Mouse (Mus musculus) megakaryocyte, embryonic 14.5 days (primary cell): ENCODE measurements around the gene Klc4. TPM values are rescaled to one million over a fixed set of nuclear protein-coding genes. Genes with fewer than 3 reads are reported as not detected.

Experiments used
- H3K27me3 ChIP-seq: replicated peaks from 2 replicates; pipeline ENCODE3; 2012; ENCODE audit warnings: inconsistent platforms
- H3K36me3 ChIP-seq: replicated peaks from 2 replicates; pipeline ENCODE3; 2012; ENCODE audit warnings: low read length, inconsistent platforms, mixed read lengths
- H3K4me1 ChIP-seq: 2 replicates; pipeline ENCODE4 v1.6.1; 2012; ENCODE audit warnings: inconsistent platforms
- H3K4me3 ChIP-seq: replicated peaks from 2 replicates; pipeline ENCODE3; 2012; ENCODE audit warnings: moderate library complexity, mild to moderate bottlenecking, inconsistent platforms
- H3K9me3 ChIP-seq: 2 replicates; pipeline ENCODE4 v1.6.1; 2012; ENCODE audit warnings: inconsistent platforms
- FLI1 ChIP-seq: IDR thresholded peaks from 2 replicates; pipeline ENCODE4 v1.6.1; 2012; ENCODE audit warnings: low read length, inconsistent platforms, mixed read lengths
- GATA1 ChIP-seq: IDR thresholded peaks from 3 replicates; pipeline ENCODE4 v1.6.1; 2012; ENCODE audit warnings: mixed read lengths, low read length, inconsistent platforms, borderline replicate concordance
- polyA plus RNA-seq: library from polyadenylated mRNA; stranded (reverse); fragments of >175 nt; gene quantifications from 2 replicates; pipeline ENCODE4 v1.2.3, GENCODE M21; 2012; ENCODE audit warnings: low replicate concordance; ENCODE audit not compliant: insufficient read depth

Klc4 gene
- polyA plus RNA-seq, 1 experiment = 42.0 TPM

DNA sequence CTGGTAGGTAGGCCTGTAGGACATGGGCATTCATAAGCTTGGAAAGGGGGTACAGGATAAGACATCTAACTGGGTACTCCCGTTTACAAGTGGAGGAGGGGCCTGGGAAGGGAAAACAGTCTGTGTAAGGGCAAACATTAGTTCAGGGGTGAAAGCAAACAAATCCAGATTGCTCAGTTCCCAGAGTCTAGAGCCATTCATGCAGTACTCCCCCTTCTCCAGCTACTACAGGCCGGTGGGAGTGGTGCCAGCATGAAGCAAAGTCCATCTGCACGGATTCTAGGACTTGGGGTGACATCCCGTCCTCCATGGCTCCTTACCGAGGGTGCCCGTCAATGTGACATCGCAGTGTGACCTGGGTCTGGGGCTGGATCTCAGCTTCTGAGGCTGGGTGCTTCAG is 55.4 kb downstream of the Klc4 start:
- TF ChIP-seq GATA1 (no peak), FLI1 (no peak)
- Histone ChIP-seq H3K36me3 (peaks cover 33% of the 10 kb centered on the region), H3K4me1 (peaks cover 37% of the 10 kb centered on the region), H3K27me3 (peaks cover 7% of the 10 kb centered on the region), H3K4me3 (no peak overlapping the region), H3K9me3 (no peaks in the 10 kb centered on the region)

DNA sequence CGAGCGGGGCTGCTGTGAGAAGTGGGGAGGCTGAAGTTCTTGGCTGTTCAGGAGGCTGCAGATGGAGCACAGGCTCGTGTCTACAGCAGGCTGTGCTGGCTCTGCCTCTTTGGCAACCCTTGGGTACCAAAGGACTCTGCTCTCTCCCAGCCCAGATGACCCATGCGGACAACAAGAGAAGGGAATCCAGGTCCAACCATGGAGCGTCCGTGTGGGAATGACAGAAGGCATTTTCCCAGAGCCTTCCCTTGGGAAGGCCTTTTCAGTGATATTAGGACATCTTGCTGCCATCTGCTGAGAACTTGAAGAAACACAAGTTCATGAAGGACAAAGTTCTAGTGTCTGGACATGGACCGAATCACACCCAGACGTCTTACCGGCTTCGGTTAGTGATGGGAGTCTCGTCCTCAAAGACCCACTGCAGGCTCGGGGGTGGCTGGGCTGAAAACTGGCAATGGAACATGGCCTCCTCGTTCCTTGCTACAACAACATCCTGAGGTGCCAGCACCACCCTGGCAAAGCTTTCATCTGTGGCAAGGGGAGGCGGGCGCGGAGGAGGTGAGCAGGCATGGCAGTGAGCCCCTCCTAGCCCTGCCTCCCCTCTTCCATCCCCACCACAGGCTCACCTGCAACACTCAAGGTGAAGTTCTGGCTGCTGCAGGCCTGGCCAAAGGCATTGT is 56.0 kb downstream of the Klc4 start:
- H3K27me3 ChIP-seq = peaks cover 7% of the 10 kb centered on the region
- H3K4me1 ChIP-seq = peaks cover 37% of the 10 kb centered on the region
- H3K4me3 ChIP-seq = no peak overlapping the region
- peaks cover 33% of the 10 kb centered on the region for H3K36me3 ChIP-seq
- TF ChIP-seq FLI1 = no peak
- TF ChIP-seq GATA1 = no peak
- no peaks in the 10 kb centered on the region for H3K9me3 ChIP-seq

DNA sequence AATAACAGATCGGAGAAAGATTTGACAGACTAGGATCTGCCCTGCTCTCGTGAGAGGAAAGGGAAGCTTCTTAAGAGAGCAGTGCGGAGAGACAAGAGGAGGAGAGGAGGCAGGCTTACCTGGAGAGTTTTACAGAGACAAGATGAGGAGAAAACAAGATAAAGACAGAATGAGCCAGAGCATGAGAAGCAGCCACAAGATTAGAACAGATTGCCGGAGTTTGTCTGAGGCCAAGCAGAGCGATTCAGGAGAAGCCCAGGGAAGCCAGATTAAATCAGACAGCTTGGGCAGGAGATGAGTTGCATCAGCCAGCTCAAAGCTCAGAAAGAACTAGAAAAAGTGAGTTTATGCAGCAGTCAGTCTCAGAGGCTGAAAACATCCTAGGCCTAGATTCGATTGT is 56.9 kb downstream of the Klc4 start:
- peaks cover 33% of the 10 kb centered on the region for H3K36me3 ChIP-seq
- H3K4me1 ChIP-seq = peaks cover 34% of the 10 kb centered on the region
- TF ChIP-seq FLI1 (no peak), GATA1 (no peak)
- H3K9me3 ChIP-seq = no peaks in the 10 kb centered on the region
- H3K27me3 ChIP-seq = peaks cover 7% of the 10 kb centered on the region
- H3K4me3 ChIP-seq = no peak overlapping the region

DNA sequence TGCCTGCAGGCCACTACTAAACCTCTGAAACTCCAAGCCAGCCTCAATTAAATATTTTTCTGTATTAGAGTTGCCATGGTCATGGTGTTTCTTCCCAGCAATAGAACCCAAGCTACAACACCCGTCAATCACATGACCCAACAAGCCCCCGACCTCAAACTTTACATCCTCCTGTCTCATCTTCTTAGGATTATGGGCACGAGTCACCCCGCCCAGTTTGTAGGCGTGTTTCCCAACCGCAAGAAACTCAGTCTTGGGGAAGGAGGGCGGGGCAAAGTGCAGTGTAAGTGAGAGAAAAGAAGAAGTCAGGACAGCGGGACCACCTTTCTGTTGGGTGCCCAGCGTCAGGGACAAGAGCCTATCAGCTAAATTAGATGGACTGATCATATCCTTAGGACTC is 57.6 kb downstream of the Klc4 start:
- H3K9me3 ChIP-seq = no peaks in the 10 kb centered on the region
- peaks cover 7% of the 10 kb centered on the region for H3K27me3 ChIP-seq
- no peak for TF ChIP-seq GATA1
- TF ChIP-seq FLI1 = no peak
- H3K4me1 ChIP-seq = peaks cover 28% of the 10 kb centered on the region
- H3K4me3 ChIP-seq = no peak overlapping the region
- H3K36me3 ChIP-seq = peaks cover 33% of the 10 kb centered on the region

- H3K4me3 ChIP-seq = no peak overlapping the region
- no peaks in the 10 kb centered on the region for H3K9me3 ChIP-seq
- no peak for TF ChIP-seq FLI1
- no peak for TF ChIP-seq GATA1
- H3K36me3 ChIP-seq = peaks cover 46% of the 10 kb centered on the region
- H3K4me1 ChIP-seq = peaks cover 18% of the 10 kb centered on the region
- H3K27me3 ChIP-seq = peaks cover 13% of the 10 kb centered on the region
Measured at GRCm38 (mm10) chr17:46586327-46586726, 59.5 kb downstream of the Klc4 start.

Other genes starting within 250 kb of the Klc4 start
- not detected in 2 replicates for gene Crip3, start 217.1 kb downstream of the Klc4 start, polyA plus RNA-seq
- not detected in 2 replicates for gene Slc22a7, start 207.6 kb downstream of the Klc4 start, polyA plus RNA-seq
- 0.06 and 0.60 TPM in 2 replicates for gene Ttbk1, start 158.3 kb downstream of the Klc4 start, polyA plus RNA-seq
- gene Dnph1, start 149.3 kb downstream of the Klc4 start, polyA plus RNA-seq = 6.5 and 14.6 TPM in 2 replicates
- 2.4 and 6.0 TPM in 2 replicates for gene Cul9, start 99.6 kb downstream of the Klc4 start, polyA plus RNA-seq
- gene Srf, start 89.8 kb downstream of the Klc4 start, polyA plus RNA-seq = 148 and 196 TPM in 2 replicates
- gene Ptk7, start 16.5 kb downstream of the Klc4 start, polyA plus RNA-seq = 6.7 and 13.6 TPM in 2 replicates
- gene Mrpl2, start 207 bp upstream of the Klc4 start, polyA plus RNA-seq = 289 and 528 TPM in 2 replicates
- gene Cul7, start 4.3 kb upstream of the Klc4 start, polyA plus RNA-seq = 90.0 and 167 TPM in 2 replicates
- gene Rrp36, start 28.3 kb upstream of the Klc4 start, polyA plus RNA-seq = 9.4 and 30.6 TPM in 2 replicates
- 145 and 216 TPM in 2 replicates for gene Mea1, start 32.8 kb upstream of the Klc4 start, polyA plus RNA-seq
- 322 and 388 TPM in 2 replicates for gene Klhdc3, start 34.9 kb upstream of the Klc4 start, polyA plus RNA-seq
- gene Ppp2r5d, start 59.1 kb upstream of the Klc4 start, polyA plus RNA-seq = 33.5 and 37.7 TPM in 2 replicates
- 17.1 and 19.8 TPM in 2 replicates for gene Pex6, start 65.4 kb upstream of the Klc4 start, polyA plus RNA-seq
- 5.0 TPM in 1 of 2 replicates, not detected in the other for gene Gnmt, start 83.1 kb upstream of the Klc4 start, polyA plus RNA-seq
- gene Cnpy3, start 106.2 kb upstream of the Klc4 start, polyA plus RNA-seq = 133 and 243 TPM in 2 replicates
- gene Ptcra, start 117.7 kb upstream of the Klc4 start, polyA plus RNA-seq = not detected in 2 replicates
- 143 and 286 TPM in 2 replicates for gene 2310039H08Rik, start 126.6 kb upstream of the Klc4 start, polyA plus RNA-seq
- 1.1 and 4.7 TPM in 2 replicates for gene Rpl7l1, start 136.7 kb upstream of the Klc4 start, polyA plus RNA-seq
- gene Bicral, start 212.5 kb upstream of the Klc4 start, polyA plus RNA-seq = 0.62 and 1.8 TPM in 2 replicates
- gene Tbcc, start 244.7 kb upstream of the Klc4 start, polyA plus RNA-seq = 23.7 and 40.2 TPM in 2 replicates